Mouse (Mus musculus): ENCODE data around the gene Rreb1.

Rreb1 gene

GRCm38 (mm10) chr13:37979506-37979905, 201.3 kb downstream of the Rreb1 start:
- no peak for DNase-seq (ENCODE audit: low spot score)

GRCm38 (mm10) chr13:37980346-37980745, 202.1 kb downstream of the Rreb1 start:
- DNase-seq (ENCODE audit: low spot score) = no peak

- no peak for DNase-seq (ENCODE audit: low spot score)
Observed at GRCm38 (mm10) chr13:37981063-37981462, 202.9 kb downstream of the Rreb1 start.

GRCm38 (mm10) chr13:37986166-37986565, 208.0 kb downstream of the Rreb1 start:
- DNase-seq (ENCODE audit: low spot score) = no peak

GRCm38 (mm10) chr13:37989701-37990100, 211.5 kb downstream of the Rreb1 start:
- no peak for DNase-seq (ENCODE audit: low spot score)

GRCm38 (mm10) chr13:37992638-37993371, 214.6 kb downstream of the Rreb1 start:
- DNase-seq (ENCODE audit: low spot score) = peak; percentile 33

GRCm38 (mm10) chr13:37993376-37993703, 215.1 kb downstream of the Rreb1 start:
- peak; percentile 56 for DNase-seq (ENCODE audit: low spot score)

GRCm38 (mm10) chr13:37993704-37994404, 215.7 kb downstream of the Rreb1 start, which contains the start of gene Ssr1:
Gene Ssr1, minus strand, starts transcription at chr13:37994217.
- DNase-seq (ENCODE audit: low spot score) = peak; percentile 89

GRCm38 (mm10) chr13:37994405-37994749, 216.2 kb downstream of the Rreb1 start:
- no peak for DNase-seq (ENCODE audit: low spot score)

GRCm38 (mm10) chr13:37999713-38000112, 221.5 kb downstream of the Rreb1 start:
- no peak for DNase-seq (ENCODE audit: low spot score)
